Mouse (Mus musculus): ENCODE results near the gene Gm11034. TPM values are rescaled to one million over a fixed set of nuclear protein-coding genes. Genes with fewer than 3 reads are reported as not detected.

Gene Gm11034
- polyA plus RNA-seq (2017; shearing (Covaris generic)): not detected

GRCm38 (mm10) chr8:72213536-72213935 lies at the start of gene Gm11034:
Gene Gm11034, minus strand, starts transcription at chr8:72213636.

GRCm38 (mm10) chr8:72239499-72240402 lies 26.3 kb upstream of the Gm11034 start, which contains the start of gene Ap1m1:
Gene Ap1m1, plus strand, starts transcription at chr8:72240018.

GRCm38 (mm10) chr8:72219541-72220363 lies 6.3 kb upstream of the Gm11034 start, which contains the start of gene Fam32a:
Gene Fam32a, plus strand, starts transcription at chr8:72219730.

GRCm38 (mm10) chr8:72212751-72213150 lies 685 bp downstream of the Gm11034 start, which contains the start of gene Cib3:
Gene Cib3, minus strand, starts transcription at chr8:72212837.

DNA sequence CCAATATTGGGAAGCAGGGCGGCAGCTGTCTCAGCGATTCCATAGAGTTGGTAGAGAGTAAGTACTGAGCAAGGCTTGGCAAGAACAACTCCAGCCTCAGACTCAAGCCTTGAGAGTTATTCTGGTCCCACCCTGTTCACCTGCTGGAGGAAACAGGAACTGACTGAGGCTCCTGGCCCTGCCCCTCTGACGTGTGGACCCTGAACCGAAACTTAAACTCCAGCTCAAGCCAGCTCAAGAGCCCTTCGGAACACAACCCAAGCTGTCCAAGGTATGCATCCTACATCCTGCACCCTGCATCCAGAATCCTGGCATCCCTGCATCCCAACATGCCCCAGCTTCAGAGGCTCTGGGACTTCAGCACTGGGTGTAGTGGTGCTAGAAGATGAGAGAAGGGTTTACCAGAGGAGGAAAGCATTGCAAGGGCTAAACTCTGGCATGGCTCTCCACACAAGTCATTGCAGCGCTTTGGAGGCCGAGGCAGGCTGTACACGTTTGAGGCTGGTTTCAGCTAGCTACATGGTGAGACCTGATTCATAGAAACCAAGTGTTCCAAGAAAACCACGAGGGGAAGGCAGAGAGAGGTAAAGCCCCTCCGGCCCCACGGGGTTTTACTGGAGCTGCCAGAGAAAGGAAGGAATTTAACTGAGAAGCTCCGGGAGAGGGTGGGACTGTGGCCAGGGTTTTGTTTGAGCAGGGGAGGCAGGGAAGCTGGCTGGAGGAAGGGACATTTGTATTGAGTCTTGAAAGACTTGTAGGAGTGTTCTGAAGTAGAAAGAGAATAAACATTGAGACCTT lies 23.8 kb downstream of the Gm11034 start, which contains the start of gene Hsh2d:
Gene Hsh2d (plus strand): TSS at position 222 of the 798 bp plus-strand sequence.

Other genes with a start within 250 kb of the Gm11034 start
- gene Cyp4f18, start 204.0 kb downstream of the Gm11034 start, polyA plus RNA-seq (2017; shearing (Covaris generic)): 0.87 TPM
- gene Olfr372, start 172.4 kb downstream of the Gm11034 start, polyA plus RNA-seq (2017; shearing (Covaris generic)): 0.20 TPM
- gene Olfr373, start 130.5 kb downstream of the Gm11034 start, polyA plus RNA-seq (2017; shearing (Covaris generic)): 0.24 TPM
- 0.22 TPM for gene Olfr374, start 106.6 kb downstream of the Gm11034 start, polyA plus RNA-seq (2017; shearing (Covaris generic))
- gene Tpm4, start 78.7 kb downstream of the Gm11034 start, polyA plus RNA-seq (2017; shearing (Covaris generic)): 367 TPM
- gene Rab8a, start 52.4 kb downstream of the Gm11034 start, polyA plus RNA-seq (2017; shearing (Covaris generic)): 220 TPM
- gene Hsh2d, start 24.0 kb downstream of the Gm11034 start, polyA plus RNA-seq (2017; shearing (Covaris generic)): 31.6 TPM
- gene Cib3, start 799 bp downstream of the Gm11034 start, polyA plus RNA-seq (2017; shearing (Covaris generic)): not detected
- gene Fam32a, start 6.1 kb upstream of the Gm11034 start, polyA plus RNA-seq (2017; shearing (Covaris generic)): 126 TPM
- 180 TPM for gene Ap1m1, start 26.4 kb upstream of the Gm11034 start, polyA plus RNA-seq (2017; shearing (Covaris generic))
- 6.2 TPM for gene Gm10282, start 91.6 kb upstream of the Gm11034 start, polyA plus RNA-seq (2017; shearing (Covaris generic))
- 12.4 TPM for gene Klf2, start 105.4 kb upstream of the Gm11034 start, polyA plus RNA-seq (2017; shearing (Covaris generic))
- gene Eps15l1, start 207.8 kb upstream of the Gm11034 start, polyA plus RNA-seq (2017; shearing (Covaris generic)): 55.5 TPM
- gene Calr3, start 230.2 kb upstream of the Gm11034 start, polyA plus RNA-seq (2017; shearing (Covaris generic)): 0.35 TPM
- gene 1700030K09Rik, start 230.2 kb upstream of the Gm11034 start, polyA plus RNA-seq (2017; shearing (Covaris generic)): 9.6 TPM

All from activated CD4-positive, CD25-positive, alpha-beta regulatory T cell, adult 9 weeks (primary cell).